Mouse (Mus musculus) brown adipose tissue, adult 24 weeks (tissue): ENCODE results near the gene Pold1. TPM values are rescaled to one million over a fixed set of nuclear protein-coding genes. Genes with fewer than 3 reads are reported as not detected.

Source experiments
- polyA plus RNA-seq: library from polyadenylated mRNA; stranded (reverse); fragments of >200 nt; gene quantifications from 2 replicates; pipeline ENCODE4 v1.2.4, GENCODE M21; 2012; ENCODE audit not compliant: missing spikeins, insufficient read depth, insufficient read length

Pold1 gene
- polyA plus RNA-seq, 1 experiment = 3.9 TPM

Other genes with a start within 250 kb of the Pold1 start
- gene Clec11a, start 241.9 kb downstream of the Pold1 start, polyA plus RNA-seq = 1.4 and 1.8 TPM in 2 replicates
- gene Shank1, start 238.6 kb downstream of the Pold1 start, polyA plus RNA-seq = 0.59 and 1.0 TPM in 2 replicates
- 3.2 and 4.9 TPM in 2 replicates for gene Syt3, start 164.7 kb downstream of the Pold1 start, polyA plus RNA-seq
- not detected in 2 replicates for gene 1700008O03Rik, start 163.0 kb downstream of the Pold1 start, polyA plus RNA-seq
- not detected in 2 replicates for gene Lrrc4b, start 119.8 kb downstream of the Pold1 start, polyA plus RNA-seq
- gene Aspdh, start 83.5 kb downstream of the Pold1 start, polyA plus RNA-seq = not detected in 2 replicates
- 25.2 and 29.4 TPM in 2 replicates for gene Josd2, start 80.9 kb downstream of the Pold1 start, polyA plus RNA-seq
- gene Emc10, start 52.3 kb downstream of the Pold1 start, polyA plus RNA-seq = 80.2 and 97.6 TPM in 2 replicates
- gene Fam71e1, start 52.3 kb downstream of the Pold1 start, polyA plus RNA-seq = 3.2 and 3.6 TPM in 2 replicates
- gene Mybpc2, start 24.2 kb downstream of the Pold1 start, polyA plus RNA-seq = 10.9 and 25.7 TPM in 2 replicates
- not detected in 2 replicates for gene Spib, start 16.8 kb downstream of the Pold1 start, polyA plus RNA-seq
- 49.1 and 54.3 TPM in 2 replicates for gene Nr1h2, start 5.1 kb upstream of the Pold1 start, polyA plus RNA-seq
- 0.96 TPM in 1 of 2 replicates, not detected in the other for gene Napsa, start 23.5 kb upstream of the Pold1 start, polyA plus RNA-seq
- gene Kcnc3, start 41.8 kb upstream of the Pold1 start, polyA plus RNA-seq = 0.83 TPM in 1 of 2 replicates, not detected in the other
- gene Myh14, start 122.0 kb upstream of the Pold1 start, polyA plus RNA-seq = 6.8 and 7.3 TPM in 2 replicates
- gene Izumo2, start 159.9 kb upstream of the Pold1 start, polyA plus RNA-seq = not detected in 2 replicates
- 10.9 and 19.7 TPM in 2 replicates for gene Vrk3, start 199.6 kb upstream of the Pold1 start, polyA plus RNA-seq
- not detected in 2 replicates for gene Zfp473, start 202.2 kb upstream of the Pold1 start, polyA plus RNA-seq